Mouse (Mus musculus) brain, adult 2 months (tissue): ENCODE measurements around the gene Cacng5.
A peak's percentile ranks its signal among the peaks of the same experiment; 100 is the strongest.

Experiments used
- DNase-seq: peaks from one replicate; pipeline ENCODE4 v3.0.0; 2011; ENCODE audit warnings: low read depth, low spot score

Cacng5 gene

GRCm38 (mm10) chr11:107887342-107887741, 27.5 kb downstream of the Cacng5 start:
- no peak for DNase-seq

GRCm38 (mm10) chr11:107876840-107877239, 38.0 kb downstream of the Cacng5 start:
- peak; percentile 35 for DNase-seq

GRCm38 (mm10) chr11:107875861-107876494, 38.9 kb downstream of the Cacng5 start:
- peak; percentile 84 for DNase-seq

GRCm38 (mm10) chr11:107872743-107873142, 42.1 kb downstream of the Cacng5 start:
- no peak for DNase-seq

DNA sequence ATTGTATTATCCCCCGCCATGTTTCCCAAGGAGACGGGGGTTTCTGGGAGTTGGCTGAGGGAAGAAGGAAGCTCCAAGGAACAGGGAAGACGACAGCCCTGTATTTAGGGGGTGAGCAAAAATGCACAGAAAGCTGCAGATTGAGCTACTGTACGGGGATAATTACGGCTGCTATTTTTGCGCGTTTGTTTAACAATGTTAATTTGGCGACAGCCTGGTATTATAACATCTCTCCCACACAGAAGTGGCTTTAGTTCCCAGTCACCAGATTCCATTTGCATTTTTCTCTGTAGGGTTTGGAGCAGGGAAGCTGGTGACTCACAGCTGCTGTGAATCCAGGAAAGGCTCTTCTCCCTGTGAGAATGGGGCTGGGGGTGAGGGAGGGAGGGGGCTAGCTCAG, 47.3 kb downstream of the Cacng5 start:
- peak; percentile 94 for DNase-seq

DNA sequence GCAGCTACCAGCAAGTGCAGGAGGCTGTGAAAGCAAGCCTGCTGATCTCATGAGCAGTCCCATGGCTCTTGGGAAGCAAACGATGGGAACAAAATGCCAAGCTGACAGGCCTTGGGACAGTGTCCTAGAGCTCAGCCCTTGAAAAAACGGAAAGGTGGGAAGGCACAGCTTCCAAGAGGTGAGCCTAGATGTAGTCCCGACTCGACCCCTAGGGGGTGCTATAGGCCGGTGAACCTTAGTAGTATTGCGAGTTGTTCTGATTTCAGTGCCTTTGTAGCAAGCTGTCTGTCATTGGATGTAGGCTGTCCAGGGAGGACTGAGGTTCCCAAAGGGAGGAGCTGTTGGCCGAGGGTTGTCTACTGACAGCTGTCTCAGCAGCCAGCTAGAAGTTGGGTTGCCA, 49.7 kb downstream of the Cacng5 start:
- peak; percentile 80 for DNase-seq

- DNase-seq = peak; percentile 90
These were observed 50.8 kb downstream of the Cacng5 start for GRCm38 (mm10) chr11:107864024-107864423.

DNA sequence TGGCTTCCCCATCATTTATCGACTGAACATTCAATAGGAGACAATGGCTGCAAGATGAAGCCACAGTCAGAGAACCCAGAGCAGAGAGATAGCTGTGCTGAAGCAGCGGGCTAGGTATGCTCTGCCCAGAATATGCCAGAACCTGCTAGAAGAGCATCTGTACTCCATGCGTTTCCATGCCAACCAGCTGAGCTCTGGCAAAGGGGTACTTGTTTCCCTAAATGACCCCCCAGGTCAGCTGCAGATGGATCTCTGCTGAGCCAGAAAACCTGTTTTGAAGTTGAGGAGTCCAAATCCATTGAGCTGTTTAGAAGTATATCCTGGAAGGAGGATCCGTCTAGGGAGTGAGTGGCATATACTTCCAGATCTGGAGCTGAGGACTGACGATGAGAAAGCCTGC, 53.1 kb downstream of the Cacng5 start:
- peak; percentile 41 for DNase-seq

- DNase-seq = no peak
These were observed 55.0 kb downstream of the Cacng5 start for GRCm38 (mm10) chr11:107859871-107860270.

DNA sequence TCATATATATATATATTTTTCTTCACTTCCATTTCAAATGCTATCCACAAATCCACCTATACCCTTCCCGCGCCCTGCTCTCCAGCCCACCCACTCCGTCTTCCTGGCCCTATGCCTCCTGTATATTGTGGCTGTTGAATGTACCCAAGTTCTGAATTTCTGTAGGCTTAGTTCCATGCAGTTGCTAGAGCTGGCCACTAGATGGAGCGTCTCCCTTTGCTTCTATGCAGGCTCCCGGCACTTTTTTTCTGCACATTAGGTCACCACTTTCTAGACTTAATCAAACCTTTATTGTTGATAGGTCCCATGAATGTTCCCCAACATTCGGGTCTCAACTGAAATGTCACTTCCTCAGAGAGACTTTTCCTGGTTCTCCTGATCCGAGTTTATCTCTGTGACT, 55.6 kb downstream of the Cacng5 start:
- peak; percentile 89 for DNase-seq

- peak; percentile 73 for DNase-seq
These were observed 61.8 kb downstream of the Cacng5 start for GRCm38 (mm10) chr11:107853088-107853487.

GRCm38 (mm10) chr11:107849621-107850020, 65.2 kb downstream of the Cacng5 start:
- DNase-seq = no peak

GRCm38 (mm10) chr11:107844175-107844574, 70.7 kb downstream of the Cacng5 start:
- DNase-seq = no peak

DNA sequence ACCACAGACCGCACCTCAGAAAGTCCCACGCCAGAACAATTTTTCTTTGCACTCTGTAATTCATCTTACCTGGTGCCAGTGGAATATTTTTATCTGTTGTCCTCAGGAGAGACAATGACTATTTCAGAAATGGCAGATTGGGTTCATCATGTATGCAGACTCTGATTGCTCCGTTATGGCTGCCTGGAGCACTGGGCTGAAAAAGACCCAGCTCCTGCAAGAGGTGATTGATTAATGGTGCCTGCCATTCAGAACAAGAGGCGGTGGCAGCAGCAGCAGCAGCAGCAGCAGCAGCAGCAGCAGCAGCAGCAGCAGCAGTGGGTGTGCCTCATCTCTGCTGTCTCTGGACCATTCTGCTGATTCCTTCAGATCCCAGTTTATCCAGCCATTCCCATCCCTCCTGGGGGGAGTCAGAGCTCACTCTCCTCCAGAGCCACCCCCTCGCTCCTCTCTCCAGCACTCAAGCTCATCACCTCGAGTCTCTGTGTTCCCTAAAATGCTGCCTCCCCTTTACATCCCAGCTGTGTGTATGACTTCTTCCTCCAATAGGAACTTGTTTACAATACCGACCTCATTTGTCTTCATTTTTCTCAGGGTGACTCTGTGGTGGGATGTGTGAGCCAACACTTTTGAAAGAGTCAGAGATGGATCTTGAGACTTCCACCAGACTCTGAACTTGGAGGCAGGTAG, 81.4 kb downstream of the Cacng5 start:
- peak; percentile 16 for DNase-seq
